Mouse (Mus musculus) kidney, postnatal 25 days (tissue): ENCODE measurements around the gene Olfr195.
"Not testable (repeated sequence)": the region's sequence is repeated elsewhere in the genome, so short reads cannot be mapped to it uniquely, and the experiment has no call there.

Experiments
- DNase-seq, 2 experiments: peaks; one replicate each; pipeline ENCODE4 v3.0.0; 2021; ENCODE audit warnings: mixed read lengths in 2 of 2

Olfr195 gene

DNA sequence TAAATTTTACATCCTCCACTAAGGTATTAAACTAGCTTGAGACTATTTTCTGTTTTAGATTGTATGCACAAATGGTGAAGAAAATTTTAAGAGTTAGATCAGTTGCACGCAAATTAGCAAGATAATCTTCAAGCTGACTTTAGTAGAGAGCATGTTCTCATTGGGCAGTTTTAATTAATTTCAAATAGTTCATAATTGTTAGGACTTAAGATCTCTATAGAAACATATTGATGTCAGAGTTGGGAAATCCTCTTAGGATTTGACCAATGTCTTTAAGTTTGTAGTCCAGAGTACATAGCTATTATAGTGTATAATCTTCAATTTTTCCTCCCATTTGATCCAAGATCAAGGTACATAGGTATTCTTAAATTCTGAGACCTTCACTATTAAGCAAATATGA is at the start of gene Olfr195:
Olfr195 (plus strand) TSS at position 301 of the 400 bp plus-strand sequence.
- no peak for DNase-seq

GRCm38 (mm10) chr16:59105312-59105711 is 41.5 kb upstream of the Olfr195 start:
- DNase-seq, result no peak

DNA sequence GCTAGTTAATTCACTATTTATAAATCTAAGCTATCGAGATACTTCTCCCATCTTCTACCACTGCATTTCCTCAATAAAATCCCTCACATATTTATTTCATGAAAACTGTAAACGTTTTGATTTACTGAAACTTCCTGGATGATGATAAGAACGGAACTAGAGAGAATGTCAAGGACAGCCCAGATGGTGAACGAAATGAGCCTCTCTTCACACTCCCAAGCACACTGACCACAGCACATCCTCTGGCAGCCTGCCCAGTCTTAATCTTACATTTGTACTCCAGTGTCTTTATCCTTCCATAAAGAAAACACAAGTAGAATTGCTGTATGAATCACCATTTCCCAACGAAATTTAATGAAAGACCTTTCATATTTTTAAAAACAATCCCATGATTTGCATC is 38.3 kb upstream of the Olfr195 start:
- not testable (repeated sequence) for DNase-seq

- DNase-seq, result no peak
Measured at GRCm38 (mm10) chr16:59111781-59112180, 35.1 kb upstream of the Olfr195 start, which contains the start of gene Olfr193. Gene Olfr193 (minus strand): TSS chr16:59111881.

DNA sequence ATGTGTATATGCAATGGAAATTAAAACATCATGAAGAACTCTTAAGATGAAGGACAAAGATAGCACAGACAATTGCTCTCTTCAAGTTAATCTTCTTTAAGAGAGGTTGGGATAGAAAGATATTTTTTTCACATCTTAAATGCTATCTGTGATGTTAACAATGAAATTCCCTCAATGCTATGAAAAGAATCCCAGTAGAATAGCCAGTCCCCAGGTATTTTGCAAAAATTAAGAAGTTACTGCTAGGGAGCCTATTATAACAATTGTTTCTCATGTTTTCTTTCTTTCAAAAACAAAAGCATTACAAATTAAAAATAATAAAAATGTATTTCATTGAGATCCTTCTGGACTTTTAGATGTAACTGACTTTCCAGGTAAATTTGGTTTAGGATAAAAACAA is 25.9 kb upstream of the Olfr195 start, which contains the start of gene Olfr194:
Olfr194 (minus strand) TSS at position 101 of the 400 bp plus-strand sequence.
- DNase-seq, result no peak

DNA sequence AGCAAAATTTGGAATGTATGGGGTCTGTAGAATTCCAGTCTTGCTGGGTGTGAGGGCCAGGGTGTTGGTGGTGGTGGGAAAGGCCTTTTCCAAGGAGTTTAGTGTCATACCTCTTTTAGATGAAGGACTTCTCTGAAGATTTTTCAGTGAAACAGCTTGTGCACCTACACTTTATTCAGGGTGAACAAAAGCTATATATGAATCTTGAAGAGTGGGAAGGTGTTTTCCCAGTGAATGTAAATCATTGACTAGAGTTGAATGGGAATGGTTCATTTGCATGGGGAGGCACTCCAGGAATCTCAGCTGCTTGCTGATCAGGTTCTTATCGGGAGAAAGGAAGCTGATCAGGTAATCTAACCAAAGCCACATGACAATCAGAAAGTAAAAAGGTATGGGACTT is 16.1 kb upstream of the Olfr195 start:
- DNase-seq, result no peak

- DNase-seq, result no peak
Measured at GRCm38 (mm10) chr16:59141105-59141504, 5.7 kb upstream of the Olfr195 start.

GRCm38 (mm10) chr16:59151996-59152395 is 5.2 kb downstream of the Olfr195 start:
- DNase-seq, result no peak

- DNase-seq, result no peak
Measured at GRCm38 (mm10) chr16:59170354-59170753, 23.5 kb downstream of the Olfr195 start, which contains the start of gene Olfr196. Gene Olfr196 (minus strand): TSS chr16:59170454.
